Mouse (Mus musculus) E14TG2a.4 (cell line): ENCODE results near the gene Herc1.

Experiments used
- CTCF ChIP-seq: conservative IDR thresholded peaks from 2 replicates; pipeline ENCODE4 v1.5.1; 2014; ENCODE audit warnings: low read length
- NANOG ChIP-seq: IDR thresholded peaks from 2 replicates; pipeline ENCODE4 v1.6.1; 2014; ENCODE audit warnings: borderline replicate concordance, low read length, mixed read lengths
- POU5F1 ChIP-seq: IDR thresholded peaks from 2 replicates; pipeline ENCODE4 v1.6.1; 2014; ENCODE audit warnings: low read length, borderline replicate concordance

- TF ChIP-seq CTCF (no peak), POU5F1 (no peak), NANOG (no peak)
Observed at GRCm38 (mm10) chr9:66337280-66337679, 13.0 kb upstream of the Herc1 start.
